Mouse (Mus musculus) embryonic facial prominence, embryonic 15.5 days (tissue): ENCODE measurements at regions not wholly inside any gene's neighbourhood (a gene's known extent, or its start where the extent isn't known, plus 50 kb on each side); places are given as distances from the start of the nearest gene placed in this dataset.
A peak's percentile ranks its signal among the peaks of the same experiment; 100 is the strongest.

Experiments used
- ATAC-seq: fragments of 200-750 bp; cut with Nextera tagmentation; 2 replicates; pipeline ENCODE4 v1.8.0; 2017; ENCODE audit warnings: low read depth, moderate TSS enrichment; ENCODE audit not compliant: insufficient number of reproducible peaks, low FRiP score, low TSS enrichment
- H3K27ac ChIP-seq: fragments of 300-500 bp; sonication (generic); replicated peaks from 2 replicates; pipeline ENCODE4 v1.5.1; 2015; ENCODE audit warnings: mild to moderate bottlenecking, inconsistent platforms
- H3K27me3 ChIP-seq: fragments of 300-500 bp; sonication (generic); 2 replicates; pipeline ENCODE4 v1.6.1; 2015; ENCODE audit warnings: inconsistent platforms
- H3K36me3 ChIP-seq: fragments of 300-500 bp; sonication (generic); 2 replicates; pipeline ENCODE4 v1.6.1; 2015; ENCODE audit warnings: mild to moderate bottlenecking, inconsistent platforms
- H3K4me1 ChIP-seq: fragments of 300-500 bp; sonication (generic); 2 replicates; pipeline ENCODE4 v1.6.1; 2015; ENCODE audit warnings: inconsistent platforms
- H3K4me2 ChIP-seq: fragments of 300-500 bp; sonication (generic); replicated peaks from 2 replicates; pipeline ENCODE4 v1.6.1; 2015; ENCODE audit warnings: mild to moderate bottlenecking, inconsistent platforms
- H3K4me3 ChIP-seq: fragments of 300-500 bp; sonication (generic); replicated peaks from 2 replicates; pipeline ENCODE4 v1.5.1; 2015; ENCODE audit warnings: mild to moderate bottlenecking, inconsistent platforms
- H3K9ac ChIP-seq: fragments of 300-500 bp; sonication (generic); 2 replicates; pipeline ENCODE4 v1.6.1; 2015; ENCODE audit warnings: inconsistent platforms
- H3K9me3 ChIP-seq: fragments of 300-500 bp; sonication (generic); replicated peaks from 2 replicates; pipeline ENCODE4 v1.6.1; 2016; ENCODE audit warnings: inconsistent platforms
- WGBS: fragments of 180-500 bp; shearing (Covaris S2); methylation state at CpG from one replicate; pipeline ENCODE4 v1.1.7; 2015; 5-methylcytosine and 5-hydroxymethylcytosine counted together

DNA sequence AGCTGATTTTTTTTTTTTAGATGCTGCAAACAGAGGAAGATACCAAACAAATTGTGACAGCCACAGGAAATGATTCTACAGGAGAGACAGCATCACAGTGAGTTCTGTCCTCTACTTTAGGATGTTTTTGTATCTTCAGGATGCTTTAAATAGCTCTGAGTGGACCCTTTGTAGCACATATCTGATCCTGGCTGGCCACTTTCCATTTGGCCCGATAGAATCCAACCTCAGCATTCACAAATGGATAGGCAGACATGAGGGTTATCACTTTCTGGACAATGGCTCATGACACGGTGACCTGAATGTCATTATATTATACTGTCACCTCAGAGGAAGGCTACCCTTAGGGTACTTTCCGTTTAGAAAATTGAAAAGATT is 379.3 kb downstream of the Gm10295 start:
- ATAC-seq = no peak
- H3K4me1 ChIP-seq = no peaks in the 10 kb centered on the region
- no peaks in the 10 kb centered on the region for H3K36me3 ChIP-seq
- H3K27me3 ChIP-seq = no peaks in the 10 kb centered on the region
- 31% methylated on average over 3 of the region's 3 CpGs for WGBS
- H3K9ac ChIP-seq = no peak overlapping the region
- H3K27ac ChIP-seq = no peak overlapping the region
- no peaks in the 10 kb centered on the region for H3K9me3 ChIP-seq
- no peak overlapping the region for H3K4me2 ChIP-seq
- H3K4me3 ChIP-seq = no peak overlapping the region

DNA sequence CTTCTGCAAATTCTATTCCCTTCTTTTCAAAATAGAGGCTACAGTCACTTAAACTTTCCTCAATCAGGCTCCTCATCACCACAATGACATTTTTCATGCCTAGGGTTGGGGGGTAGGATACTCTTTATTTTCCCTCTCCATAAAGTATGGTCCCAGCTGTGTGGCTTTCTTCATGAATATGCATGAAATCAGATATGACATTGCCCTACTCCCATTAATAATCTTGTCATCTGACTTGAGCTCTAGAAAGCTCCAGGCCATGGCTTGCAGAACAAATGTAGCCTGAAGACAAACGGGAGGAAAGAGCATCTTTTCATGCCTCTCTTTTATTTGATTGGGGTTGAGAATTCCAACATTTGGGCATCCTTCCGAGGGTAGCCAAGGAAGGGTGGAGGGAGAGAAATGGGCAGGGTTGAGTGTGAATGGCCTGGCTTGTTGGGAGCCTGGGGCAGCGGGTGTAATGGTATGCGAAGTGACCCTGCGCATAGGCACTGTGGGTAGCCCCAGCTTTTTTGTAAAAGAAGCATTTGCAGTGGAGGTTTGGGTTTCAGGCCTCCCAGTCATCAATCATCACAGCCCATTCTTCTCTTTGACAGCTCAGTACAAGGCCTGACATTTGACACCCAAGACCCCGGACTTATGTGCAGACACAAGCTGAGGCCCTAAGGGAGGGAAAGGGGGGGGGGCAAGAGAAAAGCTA is 379.8 kb downstream of the Gm10295 start:
- H3K27ac ChIP-seq = no peak overlapping the region
- no peak overlapping the region for H3K4me2 ChIP-seq
- 11% methylated on average over 6 of the region's 6 CpGs for WGBS
- no peak for ATAC-seq
- no peaks in the 10 kb centered on the region for H3K4me1 ChIP-seq
- no peak overlapping the region for H3K9ac ChIP-seq
- no peak overlapping the region for H3K4me3 ChIP-seq
- H3K36me3 ChIP-seq = no peaks in the 10 kb centered on the region
- no peaks in the 10 kb centered on the region for H3K9me3 ChIP-seq
- no peaks in the 10 kb centered on the region for H3K27me3 ChIP-seq

DNA sequence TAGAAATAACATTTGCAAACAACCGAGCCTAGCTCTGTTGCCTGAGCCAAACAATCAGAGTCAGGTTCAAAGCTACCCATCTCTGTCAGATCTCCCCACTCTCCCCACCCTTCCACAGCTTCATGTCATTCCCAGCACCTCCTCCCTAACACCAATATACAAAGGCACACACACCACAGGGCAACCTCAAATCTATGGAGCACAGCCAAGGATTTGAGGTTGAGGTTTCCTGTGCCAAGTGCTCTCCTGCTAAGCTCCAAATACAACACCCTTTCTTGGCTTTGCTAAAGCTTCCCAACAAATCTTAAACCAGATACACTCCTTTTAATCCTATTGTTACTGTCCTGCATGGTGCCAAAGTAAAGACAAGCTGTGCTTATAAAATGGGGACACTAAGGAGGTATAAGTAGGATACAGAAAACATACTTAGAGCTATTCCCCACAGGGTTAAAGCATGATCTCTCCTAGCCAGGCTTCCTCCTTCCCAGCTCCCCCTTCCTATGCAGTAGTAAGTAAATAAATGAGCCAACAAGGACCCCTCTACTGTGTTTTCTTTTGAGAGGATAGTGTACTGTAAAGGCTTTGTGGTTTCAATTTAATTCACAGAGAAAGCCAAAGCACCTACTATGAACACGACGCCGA is 398.8 kb downstream of the Gm10295 start:
- Histone ChIP-seq H3K4me1 (no peaks in the 10 kb centered on the region), H3K4me2 (no peak overlapping the region), H3K27me3 (no peaks in the 10 kb centered on the region), H3K4me3 (no peak overlapping the region), H3K9ac (no peak overlapping the region), H3K9me3 (no peaks in the 10 kb centered on the region), H3K27ac (no peak overlapping the region), H3K36me3 (no peaks in the 10 kb centered on the region)
- 71% methylated on average over 4 of the region's 4 CpGs for WGBS
- no peak for ATAC-seq

DNA sequence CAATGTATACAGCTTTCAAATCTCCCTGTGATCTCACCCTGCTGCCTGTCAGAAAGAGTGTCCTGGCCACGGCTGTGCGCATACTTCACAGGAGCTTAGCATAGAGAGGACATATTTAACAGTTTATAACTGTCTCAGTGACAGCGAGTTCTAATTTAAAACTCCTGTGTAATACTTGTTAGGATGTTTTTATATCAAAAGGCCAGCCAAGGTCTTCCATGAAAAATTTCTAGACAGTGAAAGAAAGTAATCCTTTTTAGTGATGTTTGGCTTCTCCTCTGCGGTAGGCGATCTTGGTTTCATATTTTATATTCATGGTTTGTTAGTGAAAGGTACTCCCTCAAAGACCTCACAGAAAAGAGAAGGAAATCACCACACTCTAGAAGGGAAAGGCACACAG is 403.0 kb downstream of the Gm10295 start:
- no peaks in the 10 kb centered on the region for H3K4me1 ChIP-seq
- ATAC-seq = no peak
- H3K27me3 ChIP-seq = no peaks in the 10 kb centered on the region
- no peak overlapping the region for H3K27ac ChIP-seq
- no peak overlapping the region for H3K4me2 ChIP-seq
- no peak overlapping the region for H3K9ac ChIP-seq
- H3K4me3 ChIP-seq = no peak overlapping the region
- no peaks in the 10 kb centered on the region for H3K36me3 ChIP-seq
- H3K9me3 ChIP-seq = no peaks in the 10 kb centered on the region
- WGBS = 48% methylated on average over 5 of the region's 5 CpGs

DNA sequence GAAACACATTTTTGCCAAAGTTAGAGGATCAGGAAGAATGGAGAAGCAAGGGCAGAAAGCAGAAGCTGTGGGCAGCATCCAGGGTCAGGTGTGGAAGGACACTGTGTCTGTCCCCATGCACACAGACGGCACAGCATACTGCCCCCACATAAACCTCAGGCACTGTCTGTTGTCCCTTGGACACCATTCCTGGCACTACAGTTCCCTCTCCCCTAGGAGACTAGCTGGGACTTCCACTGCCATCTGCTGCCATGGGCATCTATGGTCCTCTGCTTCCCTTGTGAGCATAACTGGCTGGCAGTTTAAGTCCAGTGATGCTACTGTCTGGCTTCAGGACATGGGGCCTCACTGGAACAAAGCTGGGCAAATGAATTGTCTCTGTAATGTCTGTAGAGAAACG is 405.0 kb downstream of the Gm10295 start:
- no peaks in the 10 kb centered on the region for H3K4me1 ChIP-seq
- H3K4me2 ChIP-seq = no peak overlapping the region
- H3K36me3 ChIP-seq = no peaks in the 10 kb centered on the region
- H3K4me3 ChIP-seq = no peak overlapping the region
- H3K9me3 ChIP-seq = no peaks in the 10 kb centered on the region
- ATAC-seq = no peak
- WGBS = 62% methylated on average over 2 of the region's 2 CpGs
- no peak overlapping the region for H3K27ac ChIP-seq
- H3K9ac ChIP-seq = no peak overlapping the region
- no peaks in the 10 kb centered on the region for H3K27me3 ChIP-seq

DNA sequence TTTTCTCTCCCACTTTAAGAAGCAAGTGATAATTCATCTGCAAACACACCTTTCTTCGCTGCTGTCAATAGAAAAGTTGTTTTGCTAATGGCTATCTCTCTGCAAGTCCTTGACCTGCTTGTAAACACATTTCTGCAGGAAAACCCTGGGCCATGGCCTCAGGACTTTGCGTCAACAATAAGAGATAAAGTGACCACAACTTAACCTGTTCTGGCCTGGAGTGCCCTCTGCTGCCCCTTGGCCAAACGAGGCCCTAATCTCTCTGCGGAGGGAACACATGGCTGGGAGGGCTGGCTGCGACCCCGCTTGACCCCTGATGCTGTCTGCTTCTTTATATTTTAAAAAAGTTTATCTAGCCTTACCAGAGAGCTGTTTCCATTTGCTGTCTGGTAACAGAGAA is 420.4 kb downstream of the Gm10295 start:
- H3K36me3 ChIP-seq = no peaks in the 10 kb centered on the region
- H3K9me3 ChIP-seq = no peaks in the 10 kb centered on the region
- no peak overlapping the region for H3K4me3 ChIP-seq
- no peaks in the 10 kb centered on the region for H3K27me3 ChIP-seq
- H3K4me1 ChIP-seq = no peaks in the 10 kb centered on the region
- no peak overlapping the region for H3K4me2 ChIP-seq
- H3K9ac ChIP-seq = no peak overlapping the region
- ATAC-seq = no peak
- 24% methylated on average over 6 of the region's 6 CpGs for WGBS
- H3K27ac ChIP-seq = no peak overlapping the region

DNA sequence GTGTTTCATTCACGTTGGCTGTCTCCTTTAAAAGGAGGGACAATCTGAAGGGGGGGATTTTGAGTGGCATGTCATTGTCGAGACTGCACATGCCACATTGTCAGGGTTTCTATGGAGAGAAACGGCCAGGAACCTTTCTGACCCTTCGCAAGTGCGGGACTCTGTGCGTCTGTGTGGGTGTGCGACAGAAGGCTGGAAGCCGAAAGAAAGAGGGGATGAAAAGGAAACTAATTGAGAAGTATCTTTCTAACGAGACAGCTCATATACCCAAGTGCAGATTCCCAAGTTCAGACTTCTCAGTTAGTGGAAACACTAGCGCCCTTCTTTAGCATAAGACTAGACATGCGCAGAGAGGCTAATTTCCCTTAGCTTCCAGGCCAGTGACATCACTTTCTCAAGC is 421.4 kb downstream of the Gm10295 start:
- Histone ChIP-seq H3K27me3 (no peaks in the 10 kb centered on the region), H3K36me3 (no peaks in the 10 kb centered on the region), H3K27ac (no peak overlapping the region), H3K4me3 (peak overlapping the region; percentile 19; the same call in 1 of the 2 replicates), H3K9ac (no peak overlapping the region), H3K4me2 (peak overlapping the region; percentile 24; the same call in 1 of the 2 replicates), H3K9me3 (no peaks in the 10 kb centered on the region), H3K4me1 (no peaks in the 10 kb centered on the region)
- WGBS = 32% methylated on average over 11 of the region's 11 CpGs
- no peak for ATAC-seq

DNA sequence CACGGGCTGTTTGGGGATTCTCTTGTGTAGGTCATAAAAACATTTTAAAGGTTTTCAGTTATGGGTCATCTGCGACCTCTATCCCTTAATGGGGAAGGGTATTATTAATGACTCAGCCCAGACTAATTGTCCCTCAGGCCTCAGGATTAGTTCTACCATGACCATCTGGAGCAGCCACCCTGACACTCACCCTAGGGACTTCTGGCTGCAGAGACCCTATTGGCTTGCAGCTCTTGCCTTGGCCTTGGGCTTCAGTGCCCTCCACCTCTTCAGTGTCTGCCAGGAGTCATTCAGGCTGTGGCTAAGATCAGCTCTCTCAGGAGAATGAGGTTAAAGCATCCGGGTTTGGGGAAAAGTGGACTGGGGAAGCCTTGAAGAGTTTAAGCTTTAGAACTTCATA is 423.3 kb downstream of the Gm10295 start:
- 64% methylated on average over 3 of the region's 3 CpGs for WGBS
- Histone ChIP-seq H3K4me1 (no peaks in the 10 kb centered on the region), H3K27me3 (no peaks in the 10 kb centered on the region), H3K9me3 (no peaks in the 10 kb centered on the region), H3K9ac (no peak overlapping the region), H3K36me3 (no peaks in the 10 kb centered on the region), H3K4me3 (no peak overlapping the region), H3K27ac (no peak overlapping the region), H3K4me2 (no peak overlapping the region)
- no peak for ATAC-seq

DNA sequence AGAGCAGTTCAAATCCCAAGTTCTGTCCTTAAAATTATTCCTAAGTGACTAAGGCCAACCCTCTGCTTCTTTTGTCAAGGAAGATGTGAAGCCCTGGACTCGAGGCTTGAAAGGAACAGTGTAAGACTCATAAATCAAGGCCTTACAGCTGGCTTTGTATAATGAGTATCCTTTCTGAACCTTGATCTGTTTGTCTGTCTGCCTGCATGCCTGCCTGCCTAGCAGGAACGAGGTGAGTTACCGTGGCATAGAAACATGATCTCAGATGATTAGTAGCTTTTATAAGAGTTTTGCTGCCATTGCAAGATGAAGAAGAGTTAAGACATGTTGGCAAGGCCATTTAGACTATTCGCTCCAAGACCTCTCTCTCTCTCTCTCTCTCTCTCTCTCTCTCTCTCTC is 434.3 kb downstream of the Gm10295 start:
- no peaks in the 10 kb centered on the region for H3K27me3 ChIP-seq
- no peaks in the 10 kb centered on the region for H3K4me1 ChIP-seq
- ATAC-seq = no peak
- H3K27ac ChIP-seq = no peak overlapping the region
- H3K4me2 ChIP-seq = no peak overlapping the region
- no peaks in the 10 kb centered on the region for H3K36me3 ChIP-seq
- 60% methylated on average over 4 of the region's 4 CpGs for WGBS
- H3K4me3 ChIP-seq = no peak overlapping the region
- no peaks in the 10 kb centered on the region for H3K9me3 ChIP-seq
- H3K9ac ChIP-seq = no peak overlapping the region

DNA sequence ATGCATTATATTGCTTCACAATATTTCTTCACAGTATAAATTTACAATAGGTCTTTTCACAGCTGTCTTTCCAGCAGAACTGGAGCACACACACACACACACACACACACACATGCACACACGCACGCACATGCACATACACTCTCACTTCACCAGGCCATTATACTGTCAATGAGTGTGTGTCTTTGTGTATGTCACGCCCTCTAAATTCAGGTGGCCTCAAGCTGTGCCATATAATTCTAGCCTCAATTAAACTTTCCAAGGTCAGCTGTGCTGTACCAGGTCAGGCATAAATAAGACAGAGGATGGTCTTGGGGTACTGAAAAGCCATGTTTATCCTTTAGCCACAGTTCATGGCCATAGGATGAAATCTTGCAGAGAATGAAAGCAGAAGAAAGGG is 442.4 kb downstream of the Gm10295 start:
- no peak overlapping the region for H3K4me2 ChIP-seq
- H3K9ac ChIP-seq = no peak overlapping the region
- H3K27me3 ChIP-seq = no peaks in the 10 kb centered on the region
- no peaks in the 10 kb centered on the region for H3K4me1 ChIP-seq
- WGBS = 54% methylated on average over 3 of the region's 3 CpGs
- H3K9me3 ChIP-seq = no peaks in the 10 kb centered on the region
- no peak for ATAC-seq
- H3K4me3 ChIP-seq = no peak overlapping the region
- H3K36me3 ChIP-seq = no peaks in the 10 kb centered on the region
- no peak overlapping the region for H3K27ac ChIP-seq

DNA sequence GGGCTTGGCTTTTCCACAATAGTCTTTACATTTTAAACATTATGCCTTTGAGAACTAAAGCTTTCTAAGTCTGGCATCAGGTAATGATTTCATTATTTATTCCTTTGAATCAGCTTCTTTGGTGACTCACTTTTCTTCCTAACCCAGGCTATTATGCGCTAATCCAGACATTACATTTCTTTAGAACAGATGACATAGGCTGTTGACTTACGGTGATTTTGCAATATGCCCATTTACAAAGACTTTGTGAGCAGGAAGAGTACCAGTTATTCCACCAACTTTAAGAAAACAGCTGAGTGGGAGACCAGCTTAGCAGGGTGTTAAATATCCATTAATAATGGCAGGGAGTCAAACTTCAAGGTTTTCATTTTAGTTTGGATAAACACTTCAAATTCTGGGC is 459.6 kb downstream of the Gm10295 start:
- no peak overlapping the region for H3K27ac ChIP-seq
- no peaks in the 10 kb centered on the region for H3K4me1 ChIP-seq
- no peaks in the 10 kb centered on the region for H3K27me3 ChIP-seq
- no peak overlapping the region for H3K4me2 ChIP-seq
- 73% methylated on average over 2 of the region's 2 CpGs for WGBS
- no peak overlapping the region for H3K4me3 ChIP-seq
- no peaks in the 10 kb centered on the region for H3K36me3 ChIP-seq
- no peak overlapping the region for H3K9ac ChIP-seq
- H3K9me3 ChIP-seq = no peaks in the 10 kb centered on the region
- ATAC-seq = no peak

DNA sequence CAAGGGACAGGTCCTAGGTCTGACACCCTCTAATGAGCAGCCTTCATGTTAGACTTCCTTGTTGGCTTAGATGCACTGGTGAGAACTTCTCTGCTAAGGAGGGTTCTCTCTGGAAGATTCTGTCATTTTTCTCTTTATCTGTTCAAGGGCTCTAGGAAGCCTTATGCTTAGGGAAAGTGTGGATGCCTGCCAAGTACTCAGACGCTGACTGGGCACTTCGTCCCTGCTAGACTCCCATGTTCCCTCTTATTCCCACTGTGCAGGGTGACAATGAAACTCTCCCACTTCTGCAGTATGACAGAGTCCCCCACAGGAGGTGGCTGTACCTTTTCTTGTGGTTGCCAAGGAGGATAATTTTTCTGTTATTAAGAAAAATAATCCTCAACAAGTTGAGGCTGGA is 470.8 kb downstream of the Gm10295 start:
- Histone ChIP-seq H3K4me2 (no peak overlapping the region), H3K27me3 (no peaks in the 10 kb centered on the region), H3K4me3 (no peak overlapping the region), H3K4me1 (no peaks in the 10 kb centered on the region), H3K9ac (no peak overlapping the region), H3K9me3 (no peaks in the 10 kb centered on the region), H3K27ac (no peak overlapping the region), H3K36me3 (no peaks in the 10 kb centered on the region)
- WGBS = 68% methylated on average over 2 of the region's 2 CpGs
- no peak for ATAC-seq
